Mouse (Mus musculus): ENCODE results near the gene Ndufa4l2. TPM values are rescaled to one million over a fixed set of nuclear protein-coding genes. Genes with fewer than 3 reads are reported as not detected.

Gene Ndufa4l2
- total and polyA plus RNA-seq, 3 experiments = 21.8 to 26.6 TPM; not detected in 1

DNA sequence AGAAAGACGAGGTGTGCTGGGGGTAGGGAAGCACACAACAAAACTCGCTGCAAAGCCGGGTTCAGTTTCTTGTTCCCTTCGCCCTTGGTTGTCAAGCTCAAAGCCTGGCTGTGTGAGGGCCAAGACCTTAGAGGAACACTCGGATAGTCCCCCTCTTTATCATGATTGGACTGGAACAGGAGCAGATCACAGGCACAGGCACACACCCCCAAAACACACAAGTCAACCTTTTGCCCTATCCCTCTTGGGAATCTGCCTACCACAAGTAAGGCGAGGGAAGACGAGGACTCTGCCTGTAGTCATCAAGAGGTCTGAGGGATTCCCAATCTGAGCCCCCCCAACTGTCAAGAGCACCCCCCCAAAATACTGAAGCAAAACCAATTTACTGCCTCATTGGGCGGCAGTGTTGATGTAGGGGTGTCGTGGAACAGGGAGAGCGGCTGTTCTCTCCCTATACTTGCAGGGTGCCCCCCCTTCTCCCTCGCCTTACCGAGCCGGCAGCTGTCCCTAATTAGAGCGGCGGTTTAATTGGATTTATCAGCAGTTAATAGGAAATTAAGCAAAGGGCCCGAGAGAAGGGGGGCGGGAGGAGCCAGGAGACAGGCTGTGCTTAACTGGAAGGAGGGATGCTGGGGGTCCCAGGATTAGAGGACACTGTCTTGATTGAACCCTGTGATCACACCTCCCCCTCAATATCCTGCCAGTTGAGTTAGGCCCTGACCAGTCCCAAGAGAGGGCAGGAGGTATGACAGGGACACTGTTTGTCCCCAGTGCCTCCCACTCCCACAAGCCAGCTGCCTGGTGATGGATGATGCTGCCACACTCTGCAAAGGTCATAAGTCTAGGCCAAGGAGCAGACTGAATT lies 4.7 kb upstream of the Ndufa4l2 start:
- H3K79me2 ChIP-seq (ENCODE audit: control insufficient read depth, insufficient read depth, low read length, poor library complexity) = no peaks in the 10 kb centered on the region; the same call in 1 of the 2 replicates
- no peak overlapping the region for H3K9ac ChIP-seq (ENCODE audit: control insufficient read depth, low read depth, low read length, poor library complexity, severe bottlenecking)
- TF ChIP-seq SIN3A (IDR thresholded peaks at IDR 0.05; ENCODE audit: low read length) (peak; percentile 16; the same call in 1 of the 2 replicates), CTCF (IDR thresholded peaks at IDR 0.05 in 2 of 3, conservative IDR thresholded peaks at IDR 0.05 in 1 of 3; ENCODE audit: control insufficient read depth in 1 of 3, insufficient read depth in 1 of 3, low read depth in 2 of 3, low read length in 3 of 3, poor library complexity in 1 of 3, severe bottlenecking in 1 of 3) (no peak)
- H3K9me3 ChIP-seq (replicated peaks; ENCODE audit: insufficient read depth, low read length) = no peaks in the 10 kb centered on the region
- peak overlapping the region in 1 of 2 experiments; percentile 30; a peak in 1 of 4 replicates for H3K4me3 ChIP-seq (ENCODE audit: control insufficient read depth in 1 of 2, insufficient read depth in 1 of 2, low read depth in 2 of 2, low read length in 2 of 2)
- DNase-seq (ENCODE audit: low read depth, low spot score) = peak; percentile 33
- no peaks in the 10 kb centered on the region for H3K27me3 ChIP-seq (ENCODE audit: control insufficient read depth in 1 of 2, insufficient read depth in 2 of 2, low read length in 2 of 2)
- H3K4me1 ChIP-seq (ENCODE audit: control insufficient read depth in 1 of 2, insufficient read depth in 2 of 2, low read length in 2 of 2) = peaks cover 0 to 20% of the 10 kb centered on the region in 2 experiments; a peak in 2 of 4 replicates
- H3K36me3 ChIP-seq (ENCODE audit: control insufficient read depth in 1 of 2, insufficient read depth in 2 of 2, low read length in 2 of 2) = peaks cover 0 to 2% of the 10 kb centered on the region in 2 experiments; a peak in 2 of 4 replicates
- H3K27ac ChIP-seq (ENCODE audit: control insufficient read depth, low read depth, low read length) = no peak overlapping the region

DNA sequence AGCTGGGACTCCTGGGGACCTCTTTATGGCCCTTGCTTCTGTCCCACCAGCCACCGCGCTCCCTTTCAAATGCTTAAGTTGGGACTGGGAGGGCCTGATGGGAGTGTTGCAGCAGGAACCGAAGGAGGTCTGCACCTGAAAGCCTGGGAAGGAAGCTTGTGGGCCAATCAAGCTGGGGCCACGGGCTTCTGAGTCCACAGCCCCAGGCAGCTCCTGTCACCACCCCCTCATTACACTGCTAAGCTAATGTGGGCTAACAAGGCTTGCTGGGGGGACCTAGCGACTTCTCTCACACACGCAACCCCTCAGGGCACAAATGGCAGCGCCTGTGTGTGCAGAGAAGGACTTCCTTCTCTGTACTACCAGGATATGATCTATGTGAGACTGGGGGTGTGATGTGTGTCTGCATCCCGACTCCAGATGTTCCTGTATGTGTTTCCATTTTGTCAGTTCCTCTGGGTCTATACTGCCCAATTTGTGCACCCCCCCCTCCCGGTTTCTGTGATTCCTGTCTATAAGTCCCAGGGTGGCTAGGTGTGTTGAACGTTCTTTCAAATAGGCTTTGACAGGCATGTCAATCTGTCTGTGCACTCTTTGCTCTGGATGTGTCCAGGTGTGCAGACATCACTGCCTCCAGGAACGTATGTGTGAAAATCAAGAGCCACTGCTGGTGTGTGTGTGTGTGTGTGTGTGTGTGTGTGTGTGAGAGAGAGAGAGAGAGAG lies 3.7 kb upstream of the Ndufa4l2 start:
- H3K36me3 ChIP-seq (ENCODE audit: control insufficient read depth in 1 of 2, insufficient read depth in 2 of 2, low read length in 2 of 2) = peaks cover 0 to 2% of the 10 kb centered on the region in 2 experiments; a peak in 2 of 4 replicates
- DNase-seq (ENCODE audit: low read depth, low spot score) = peak; percentile 38
- peaks cover 0 to 30% of the 10 kb centered on the region in 2 experiments; a peak in 3 of 4 replicates for H3K4me1 ChIP-seq (ENCODE audit: control insufficient read depth in 1 of 2, insufficient read depth in 2 of 2, low read length in 2 of 2)

DNA sequence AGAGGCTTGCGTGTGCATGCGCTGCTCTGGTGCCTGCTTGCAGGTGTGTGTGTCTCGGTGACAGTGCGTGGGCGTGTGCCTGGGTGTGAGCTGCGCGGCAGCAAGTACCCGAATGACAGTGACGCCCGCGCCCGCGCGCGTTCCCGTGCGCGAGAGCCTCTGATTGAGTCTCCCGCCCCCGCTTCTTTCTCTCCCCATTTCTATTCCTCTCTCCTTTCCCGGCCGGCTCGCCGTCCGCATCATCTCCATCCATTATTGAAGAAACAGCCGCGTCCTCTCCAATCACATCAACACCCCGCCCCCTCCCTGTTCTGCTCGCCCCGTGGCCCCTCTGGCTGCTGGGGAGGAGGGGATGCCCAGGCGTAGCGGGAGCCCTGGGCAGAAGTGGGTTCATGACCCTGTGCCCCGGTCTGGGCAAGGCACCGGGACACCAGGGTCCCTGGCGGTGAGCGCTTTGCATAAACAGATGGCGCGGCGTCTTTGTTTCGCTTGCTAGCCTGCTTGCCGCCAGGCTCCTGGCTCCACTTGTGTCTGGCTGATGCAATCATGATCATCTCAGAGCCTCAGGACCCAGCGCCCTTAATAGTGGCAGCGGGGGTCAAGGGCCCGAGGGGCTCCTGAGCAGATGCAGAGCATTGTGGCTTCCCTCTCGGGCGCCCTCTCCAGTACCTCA lies 3.0 kb upstream of the Ndufa4l2 start:
- peak overlapping the region; percentile 67 for H3K9ac ChIP-seq (ENCODE audit: control insufficient read depth, low read depth, low read length, poor library complexity, severe bottlenecking)
- TF ChIP-seq ZNF384 (IDR thresholded peaks at IDR 0.05; ENCODE audit: low read depth, low read length) = no peak
- no peak for TF ChIP-seq ETS1 (IDR thresholded peaks at IDR 0.05; ENCODE audit: low read depth, low read length)
- no peak for TF ChIP-seq CHD1 (IDR thresholded peaks at IDR 0.05; ENCODE audit: low read depth, low read length)
- no peak for TF ChIP-seq TAL1 (IDR thresholded peaks at IDR 0.05; ENCODE audit: low read length)
- TF ChIP-seq USF1 (IDR thresholded peaks at IDR 0.05; ENCODE audit: low read depth, low read length) = no peak
- no peak for TF ChIP-seq GATA1 (IDR thresholded peaks at IDR 0.05; ENCODE audit: low read depth, low read length)
- peak; percentile 48; the same call in 1 of the 2 replicates for TF ChIP-seq MXI1 (IDR thresholded peaks at IDR 0.05; ENCODE audit: low read depth, low read length)
- no peak for TF ChIP-seq BHLHE40 (IDR thresholded peaks at IDR 0.05; ENCODE audit: borderline replicate concordance, low read depth, low read length)
- no peak; the same call in 1 of the 2 replicates for TF ChIP-seq NELFE (IDR thresholded peaks at IDR 0.05; ENCODE audit: low read depth, low read length)
- TF ChIP-seq USF2 (IDR thresholded peaks at IDR 0.05; ENCODE audit: borderline replicate concordance in 1 of 2, insufficient read depth in 1 of 2, low read depth in 1 of 2, low read length in 2 of 2) = no peak
- TF ChIP-seq RAD21 (IDR thresholded peaks at IDR 0.05; ENCODE audit: low read depth, low read length) = no peak
- no peak for TF ChIP-seq E2F4 (IDR thresholded peaks at IDR 0.05; ENCODE audit: borderline replicate concordance, low read depth, low read length)
- no peak for TF ChIP-seq ZMIZ1 (IDR thresholded peaks at IDR 0.05; ENCODE audit: low read depth, low read length)

More for the DNA sequence above, 3.7 kb upstream of the Ndufa4l2 start:
- Histone ChIP-seq H3K9ac (ENCODE audit: control insufficient read depth, low read depth, low read length, poor library complexity, severe bottlenecking) (peak overlapping the region; percentile 67), H3K27ac (ENCODE audit: control insufficient read depth, low read depth, low read length) (no peak overlapping the region), H3K9me3 (replicated peaks; ENCODE audit: insufficient read depth, low read length) (no peaks in the 10 kb centered on the region), H3K79me2 (ENCODE audit: control insufficient read depth, insufficient read depth, low read length, poor library complexity) (no peaks in the 10 kb centered on the region; the same call in 1 of the 2 replicates), H3K27me3 (ENCODE audit: control insufficient read depth in 1 of 2, insufficient read depth in 2 of 2, low read length in 2 of 2) (no peaks in the 10 kb centered on the region), H3K4me3 (ENCODE audit: control insufficient read depth in 1 of 2, insufficient read depth in 1 of 2, low read depth in 2 of 2, low read length in 2 of 2) (peak overlapping the region; percentile 45 to 63; a peak in 3 of 4 replicates)
- TF ChIP-seq GATA1 (IDR thresholded peaks at IDR 0.05; ENCODE audit: low read depth, low read length) = no peak
- no peak for TF ChIP-seq CHD2 (IDR thresholded peaks at IDR 0.05; ENCODE audit: low read length)
- TF ChIP-seq ZKSCAN1 (IDR thresholded peaks at IDR 0.05; ENCODE audit: low read depth, low read length) = no peak
- no peak for TF ChIP-seq MYB (IDR thresholded peaks at IDR 0.05; ENCODE audit: low read depth, low read length)
- TF ChIP-seq EP300 (IDR thresholded peaks at IDR 0.05; ENCODE audit: low read depth in 1 of 2, low read length in 2 of 2) = no peak
- TF ChIP-seq TBP (IDR thresholded peaks at IDR 0.05; ENCODE audit: low read depth, low read length) = no peak
- TF ChIP-seq TCF12 (IDR thresholded peaks at IDR 0.05; ENCODE audit: low read depth, low read length) = no peak
- TF ChIP-seq HCFC1 (IDR thresholded peaks at IDR 0.05; ENCODE audit: low read depth, low read length) = no peak
- TF ChIP-seq MXI1 (IDR thresholded peaks at IDR 0.05; ENCODE audit: low read depth, low read length) = no peak
- TF ChIP-seq TAL1 (IDR thresholded peaks at IDR 0.05; ENCODE audit: low read length) = no peak
- TF ChIP-seq ZC3H11A (IDR thresholded peaks at IDR 0.05; ENCODE audit: low read depth, low read length) = no peak
- TF ChIP-seq UBTF (IDR thresholded peaks at IDR 0.05; ENCODE audit: borderline replicate concordance, insufficient read depth, low read depth, low read length) = no peak
- no peak for TF ChIP-seq RAD21 (IDR thresholded peaks at IDR 0.05; ENCODE audit: low read depth, low read length)
- TF ChIP-seq ELF1 (IDR thresholded peaks at IDR 0.05; ENCODE audit: low read depth, low read length) = no peak
- no peak for TF ChIP-seq MAFK (IDR thresholded peaks at IDR 0.05; ENCODE audit: borderline replicate concordance, low read depth, low read length)
- TF ChIP-seq POLR2A (IDR thresholded peaks at IDR 0.05; ENCODE audit: control insufficient read depth in 1 of 2, insufficient read depth in 1 of 2, low read depth in 1 of 2, low read length in 2 of 2, poor library complexity in 1 of 2) = no peak

More for the DNA sequence above, 3.0 kb upstream of the Ndufa4l2 start:
- H3K36me3 ChIP-seq (ENCODE audit: control insufficient read depth in 1 of 2, insufficient read depth in 2 of 2, low read length in 2 of 2) = peaks cover 0 to 2% of the 10 kb centered on the region in 2 experiments; a peak in 2 of 4 replicates
- H3K9me3 ChIP-seq (replicated peaks; ENCODE audit: insufficient read depth, low read length) = no peaks in the 10 kb centered on the region
- peak overlapping the region; percentile 62 for H3K27ac ChIP-seq (ENCODE audit: control insufficient read depth, low read depth, low read length)
- no peaks in the 10 kb centered on the region for H3K27me3 ChIP-seq (ENCODE audit: control insufficient read depth in 1 of 2, insufficient read depth in 2 of 2, low read length in 2 of 2)
- no peaks in the 10 kb centered on the region; the same call in 1 of the 2 replicates for H3K79me2 ChIP-seq (ENCODE audit: control insufficient read depth, insufficient read depth, low read length, poor library complexity)
- DNase-seq (ENCODE audit: low read depth, low spot score) = peak; percentile 77
- peak overlapping the region; percentile 45 to 63 for H3K4me3 ChIP-seq (ENCODE audit: control insufficient read depth in 1 of 2, insufficient read depth in 1 of 2, low read depth in 2 of 2, low read length in 2 of 2)
- H3K4me1 ChIP-seq (ENCODE audit: control insufficient read depth in 1 of 2, insufficient read depth in 2 of 2, low read length in 2 of 2) = peaks cover 0 to 31% of the 10 kb centered on the region in 2 experiments; a peak in 3 of 4 replicates
